Mouse (Mus musculus): ENCODE measurements around the gene Eral1.

The Eral1 gene

DNA sequence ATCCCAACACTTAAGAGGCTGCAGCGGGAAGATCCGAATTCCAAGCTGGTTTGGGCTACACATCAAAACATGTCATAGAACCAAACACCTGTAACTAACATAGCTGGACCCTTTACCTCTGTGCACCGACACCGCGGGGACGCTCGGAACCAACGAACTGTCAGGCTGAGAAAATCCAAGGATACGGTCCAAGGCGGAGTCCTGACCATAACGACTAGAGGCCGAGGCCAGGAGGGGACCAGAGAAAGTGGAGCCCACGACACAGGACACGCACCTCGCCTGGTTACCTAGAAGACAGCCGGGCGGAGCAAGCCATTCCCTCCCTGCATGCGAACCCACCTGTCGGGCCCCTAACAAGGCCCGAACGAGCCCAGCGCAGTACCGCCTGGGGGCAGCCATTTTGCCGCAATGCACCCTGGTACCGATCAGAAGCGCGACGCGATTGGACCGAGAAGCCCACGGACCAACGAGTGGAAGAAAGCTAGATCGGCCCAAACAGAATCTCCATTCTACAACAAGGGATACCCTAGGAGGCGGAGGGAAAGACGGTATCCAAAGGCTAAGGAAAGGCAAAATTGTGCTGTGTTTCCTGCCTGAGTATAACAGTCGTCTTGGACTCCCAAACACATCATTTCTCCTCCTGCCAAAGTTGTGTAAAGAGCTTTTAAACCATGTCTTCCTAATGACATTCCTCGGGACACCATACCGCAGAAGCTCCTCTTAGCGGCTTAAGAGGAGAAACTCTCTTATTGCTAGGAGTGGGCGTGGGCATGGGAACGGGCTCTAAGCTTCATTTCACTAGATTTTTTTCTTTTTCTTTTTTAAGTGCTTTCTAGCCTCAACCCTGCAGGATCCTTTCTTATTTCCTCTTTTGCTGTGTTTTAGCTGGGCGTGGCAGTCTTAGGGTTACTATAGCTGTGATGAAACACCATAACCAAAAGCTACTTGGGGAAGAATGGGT lies at the start of gene Eral1:
TSS of gene Eral1 (minus strand) at position 423 of the 961 bp plus-strand sequence.
- peak; percentile 68 for DNase-seq (ENCODE audit: low spot score)

DNA sequence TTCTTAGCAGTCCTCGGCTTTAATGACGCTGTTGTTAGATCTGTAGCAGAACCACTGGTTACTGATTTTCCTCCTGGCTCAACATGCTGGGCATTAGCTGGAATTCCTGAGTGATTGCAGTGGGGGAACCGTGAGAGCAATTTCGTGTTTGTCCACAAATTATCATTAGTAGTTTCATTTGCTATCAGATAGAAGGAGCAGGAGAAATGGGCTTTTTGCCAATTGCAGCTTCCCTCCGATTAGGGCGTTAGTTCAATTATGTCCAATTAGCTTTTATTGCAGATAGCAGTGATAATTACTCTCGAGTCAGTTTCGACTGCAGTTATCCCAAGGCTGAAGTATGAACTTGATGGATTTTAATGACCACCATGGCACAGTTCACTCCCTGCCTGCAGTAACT lies 49.3 kb upstream of the Eral1 start:
- no peak for DNase-seq (ENCODE audit: low spot score)

DNA sequence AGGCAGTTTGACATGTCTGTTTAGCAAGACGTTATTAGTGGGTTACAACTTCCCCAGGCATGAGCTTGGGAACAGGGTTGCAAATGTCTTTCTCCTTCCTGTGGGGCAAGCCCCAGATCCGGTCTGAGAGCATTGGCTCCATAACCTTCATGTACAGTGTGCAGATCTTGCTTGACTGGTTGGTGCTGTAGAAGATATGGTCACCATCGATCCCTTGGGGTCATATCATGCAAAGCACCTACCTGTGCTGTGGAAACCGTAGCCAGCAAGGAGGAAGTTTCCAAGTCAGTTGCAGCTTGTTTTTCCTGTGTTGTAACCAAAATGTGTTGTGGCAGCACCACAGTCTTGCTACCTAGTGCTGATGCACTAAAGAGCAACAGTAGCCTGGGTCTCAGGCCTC lies 46.6 kb upstream of the Eral1 start:
- DNase-seq (ENCODE audit: low spot score), result no peak

DNA sequence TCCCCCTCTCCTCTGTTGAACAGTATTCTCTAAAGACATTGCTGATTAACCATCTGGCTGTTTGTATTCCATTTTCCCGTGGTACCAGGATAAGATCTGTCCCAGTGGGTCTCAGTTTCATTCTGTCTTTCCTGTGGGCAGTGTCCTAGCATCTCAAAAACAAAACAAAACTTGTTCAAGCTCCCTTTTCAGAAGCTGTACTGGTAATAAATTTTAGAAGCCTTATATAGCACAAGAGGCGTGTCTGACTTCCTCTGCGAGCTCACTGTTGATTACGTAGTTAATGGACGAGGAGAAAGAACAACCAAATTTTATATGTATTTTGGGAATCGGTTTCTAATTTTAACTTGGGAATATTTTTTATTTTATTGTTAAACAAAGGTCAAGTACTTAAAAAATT lies 45.5 kb upstream of the Eral1 start:
- no peak for DNase-seq (ENCODE audit: low spot score)

DNA sequence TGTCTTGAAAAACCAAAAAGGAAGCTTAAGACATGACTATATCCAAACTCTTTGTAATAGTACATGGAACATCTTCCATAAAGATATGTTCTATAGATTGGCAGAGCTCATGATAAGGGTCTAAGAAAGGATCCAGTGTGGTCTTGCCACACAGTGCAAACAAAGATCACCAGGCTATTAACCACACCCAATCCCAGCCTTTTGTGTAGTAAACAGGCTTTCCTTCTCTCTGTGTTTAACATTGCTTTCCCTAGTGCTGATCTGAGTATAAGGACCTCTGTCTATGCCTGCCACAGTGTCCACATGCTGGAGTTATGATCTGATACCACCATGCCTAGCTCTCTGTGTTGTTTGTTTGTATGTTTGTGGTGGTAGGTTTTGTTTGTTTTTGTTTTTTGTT lies 43.6 kb upstream of the Eral1 start:
- no peak for DNase-seq (ENCODE audit: low spot score)

DNA sequence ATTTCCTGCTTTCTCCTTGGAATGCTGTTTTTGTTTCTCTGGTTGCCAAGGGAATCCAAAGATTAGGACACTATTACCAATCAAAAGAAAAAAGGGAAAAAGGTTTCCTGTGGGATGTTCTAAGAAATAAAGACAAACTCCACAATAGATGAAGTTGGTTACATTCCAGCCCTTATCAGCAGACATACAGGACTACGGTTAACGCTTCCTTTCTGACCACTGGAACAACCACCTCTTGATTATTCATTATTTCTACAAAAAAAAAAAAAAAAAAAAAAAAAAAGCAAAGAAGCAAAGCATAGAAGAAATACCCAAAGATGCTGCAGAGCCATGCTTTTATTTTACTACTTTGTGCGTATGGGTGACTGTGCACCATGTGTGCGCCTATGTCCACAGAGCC lies 42.6 kb upstream of the Eral1 start:
- DNase-seq (ENCODE audit: low spot score), result no peak

DNA sequence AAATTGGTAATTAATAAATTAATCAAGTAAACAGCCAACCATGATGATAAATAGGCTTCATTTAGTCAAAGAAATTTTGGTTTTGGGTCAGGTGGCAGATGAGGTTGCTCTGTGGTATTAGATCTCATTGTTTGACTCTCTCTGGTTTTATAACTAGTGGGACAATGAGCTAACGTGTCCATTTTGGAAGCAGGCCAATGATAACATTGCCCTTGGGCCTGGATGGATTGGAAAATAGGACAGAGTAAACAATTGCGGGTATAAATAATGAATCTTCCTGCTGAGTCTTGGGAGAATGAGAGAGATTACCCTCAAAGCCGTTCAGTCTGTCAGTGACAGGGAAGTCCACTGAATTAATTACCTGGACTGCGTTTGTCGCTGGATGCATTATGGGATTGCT lies 41.0 kb upstream of the Eral1 start:
- no peak for DNase-seq (ENCODE audit: low spot score)

DNA sequence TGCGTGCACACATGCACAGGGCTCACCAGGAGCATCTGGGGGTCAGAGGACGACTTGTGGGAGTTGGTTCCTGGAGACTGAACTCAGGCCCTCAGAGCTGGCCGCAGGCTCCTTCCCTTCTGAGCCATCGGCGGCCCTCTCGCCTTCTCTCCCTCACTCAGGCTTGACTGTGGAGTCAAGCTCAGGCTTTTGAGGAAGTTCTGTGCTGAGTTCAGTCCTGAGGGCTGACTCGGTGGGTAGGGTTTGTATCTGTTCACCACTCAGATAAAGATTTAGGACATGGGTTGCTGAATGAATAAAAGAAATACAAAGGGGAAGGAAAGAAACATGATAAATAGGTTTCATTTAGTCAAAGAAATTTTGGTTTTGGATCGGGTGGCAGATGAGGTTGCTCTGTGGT lies 39.7 kb upstream of the Eral1 start:
- no peak for DNase-seq (ENCODE audit: low spot score)

DNA sequence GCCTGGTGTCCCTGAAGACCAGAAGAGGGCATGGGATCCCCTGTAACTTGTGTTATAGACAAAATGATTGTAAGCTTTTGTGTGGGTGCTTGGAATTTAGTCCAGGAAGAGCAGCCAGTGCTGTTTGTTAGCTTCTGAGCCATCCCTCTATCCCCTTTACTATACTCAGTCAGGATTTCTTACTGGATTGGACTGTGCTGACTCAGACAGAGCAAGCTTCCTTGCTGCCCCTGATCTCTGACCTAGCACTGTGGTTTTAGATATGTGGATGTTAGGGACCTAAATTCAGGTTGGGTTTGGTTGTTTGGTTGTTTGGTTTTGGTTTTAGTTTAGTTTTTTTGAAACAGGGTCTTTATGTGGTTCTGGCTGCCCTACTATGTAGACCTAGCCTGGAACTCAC lies 38.3 kb upstream of the Eral1 start:
- DNase-seq (ENCODE audit: low spot score), result no peak

DNA sequence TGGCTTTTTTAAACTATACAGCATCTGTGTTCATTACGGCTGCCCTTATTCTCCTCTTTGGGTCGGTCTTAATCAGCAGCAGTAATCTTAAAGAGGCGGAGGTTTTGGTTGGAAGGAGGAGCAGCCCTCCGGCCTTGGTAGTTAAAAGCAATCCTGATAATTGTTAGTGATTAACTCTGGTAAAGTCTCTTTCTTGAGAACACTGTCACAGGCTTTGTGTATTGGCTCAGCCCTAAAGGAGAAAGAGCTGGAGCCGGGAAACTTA lies 35.9 kb upstream of the Eral1 start:
- DNase-seq (ENCODE audit: low spot score), result no peak

DNA sequence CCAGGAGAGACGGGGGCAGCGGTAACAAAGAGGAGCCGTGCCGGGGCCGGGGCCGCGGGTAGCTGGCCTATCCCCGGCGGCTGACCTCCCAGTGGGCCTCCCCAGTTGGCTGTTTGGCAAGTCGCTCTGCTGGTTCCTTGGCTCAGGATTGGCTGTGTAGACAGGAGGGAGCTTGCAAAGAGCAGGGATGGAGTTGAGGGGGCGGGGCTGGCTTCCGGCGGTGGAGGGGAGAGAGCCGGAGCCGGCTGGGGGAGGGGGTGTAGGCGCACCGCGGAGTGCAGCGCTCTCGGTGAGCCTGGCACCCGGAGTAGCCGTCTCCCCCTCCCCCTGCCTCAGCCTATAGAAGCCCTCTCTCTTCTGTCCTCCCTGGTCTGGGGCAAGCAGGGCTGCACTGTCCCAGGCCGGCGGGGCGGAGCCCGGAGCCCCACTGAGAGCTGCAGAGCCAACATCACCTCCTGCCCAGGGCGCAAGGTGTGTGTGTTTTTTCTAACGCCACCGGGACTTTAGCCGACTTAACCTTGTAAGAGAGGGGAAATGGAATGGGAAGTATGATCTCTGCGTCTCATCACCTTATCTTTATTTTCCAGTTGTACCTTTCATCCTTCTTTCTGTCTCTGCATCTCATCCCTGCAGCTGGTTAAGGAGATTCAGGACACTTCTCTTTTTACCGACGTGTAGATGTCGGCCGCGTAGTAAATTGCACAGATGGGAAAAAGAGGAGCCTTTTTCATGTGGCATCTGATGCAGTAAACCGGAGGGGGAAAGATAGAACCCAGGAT lies 35.4 kb upstream of the Eral1 start:
- peak; percentile 92 for DNase-seq (ENCODE audit: low spot score)

DNA sequence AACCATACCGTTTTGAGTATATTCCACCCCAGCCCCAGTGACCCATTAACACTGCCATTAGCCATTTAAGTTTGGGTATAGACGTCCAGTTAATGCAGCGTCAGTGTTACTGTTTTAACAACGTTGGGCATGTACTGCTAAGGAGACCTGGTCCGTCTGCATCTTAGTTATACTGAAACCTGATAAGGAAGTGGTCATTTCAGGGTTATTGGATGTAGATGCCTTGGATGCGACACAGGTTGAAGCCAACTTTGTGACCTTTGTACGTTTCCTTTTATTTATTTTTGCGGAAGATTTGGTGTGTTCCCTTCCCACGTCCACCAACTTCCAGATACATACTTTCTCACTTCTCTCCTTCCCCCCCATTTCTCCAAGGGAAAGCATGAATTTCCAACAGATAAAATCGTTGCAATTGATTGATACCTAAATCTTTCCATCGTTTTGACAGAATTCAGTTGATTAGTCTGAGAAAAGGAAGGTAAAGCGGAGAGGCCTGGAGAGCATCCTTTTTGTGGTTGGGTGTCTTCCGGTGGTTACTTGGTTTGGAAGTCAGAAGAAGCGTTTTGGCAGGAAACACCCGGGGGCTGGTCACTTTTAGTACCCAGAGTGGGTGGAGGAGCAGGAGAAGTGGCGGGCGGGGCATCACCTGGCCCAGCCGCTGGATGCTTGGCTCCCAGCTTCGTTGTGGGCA lies 34.6 kb upstream of the Eral1 start:
- DNase-seq (ENCODE audit: low spot score), result no peak

DNA sequence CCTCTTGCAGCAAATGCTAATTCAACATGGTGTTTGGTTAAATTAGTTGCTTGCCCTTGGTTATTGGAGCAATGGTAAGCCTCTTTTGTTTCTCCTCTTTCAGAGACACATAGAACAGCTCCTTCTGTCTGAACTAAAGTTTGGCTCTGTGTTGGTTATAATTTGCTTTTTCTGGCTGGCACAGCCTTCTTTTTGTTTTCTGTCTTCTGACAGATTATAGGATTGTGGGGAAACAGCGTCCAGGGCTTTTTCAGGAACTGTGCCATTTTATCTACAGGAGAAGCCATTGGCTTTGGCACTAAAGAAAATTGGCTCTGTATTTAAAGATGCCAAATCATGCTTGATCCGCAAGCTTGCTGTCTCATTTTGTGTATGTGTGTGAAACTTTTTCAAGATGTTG lies 33.4 kb upstream of the Eral1 start:
- no peak for DNase-seq (ENCODE audit: low spot score)

DNA sequence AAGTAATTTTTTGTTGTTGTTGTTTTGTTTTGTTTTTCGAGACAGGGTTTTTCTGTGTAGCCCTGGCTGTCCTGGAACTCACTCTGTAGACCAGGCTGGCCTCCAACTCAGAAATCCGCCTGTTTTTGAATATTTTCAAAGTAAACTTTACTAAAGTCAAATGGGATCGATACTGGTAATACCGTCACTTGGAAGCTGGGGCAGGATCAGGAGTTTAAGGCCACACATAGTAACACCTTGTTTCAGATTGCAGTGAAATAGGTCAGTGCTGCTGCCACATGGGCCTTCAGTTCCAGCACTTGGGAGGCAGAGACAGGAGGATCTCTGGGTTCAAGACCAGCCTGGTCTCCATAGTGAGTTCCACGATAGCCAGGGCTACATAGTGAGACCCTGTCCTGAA lies 24.3 kb upstream of the Eral1 start:
- DNase-seq (ENCODE audit: low spot score), result no peak

DNA sequence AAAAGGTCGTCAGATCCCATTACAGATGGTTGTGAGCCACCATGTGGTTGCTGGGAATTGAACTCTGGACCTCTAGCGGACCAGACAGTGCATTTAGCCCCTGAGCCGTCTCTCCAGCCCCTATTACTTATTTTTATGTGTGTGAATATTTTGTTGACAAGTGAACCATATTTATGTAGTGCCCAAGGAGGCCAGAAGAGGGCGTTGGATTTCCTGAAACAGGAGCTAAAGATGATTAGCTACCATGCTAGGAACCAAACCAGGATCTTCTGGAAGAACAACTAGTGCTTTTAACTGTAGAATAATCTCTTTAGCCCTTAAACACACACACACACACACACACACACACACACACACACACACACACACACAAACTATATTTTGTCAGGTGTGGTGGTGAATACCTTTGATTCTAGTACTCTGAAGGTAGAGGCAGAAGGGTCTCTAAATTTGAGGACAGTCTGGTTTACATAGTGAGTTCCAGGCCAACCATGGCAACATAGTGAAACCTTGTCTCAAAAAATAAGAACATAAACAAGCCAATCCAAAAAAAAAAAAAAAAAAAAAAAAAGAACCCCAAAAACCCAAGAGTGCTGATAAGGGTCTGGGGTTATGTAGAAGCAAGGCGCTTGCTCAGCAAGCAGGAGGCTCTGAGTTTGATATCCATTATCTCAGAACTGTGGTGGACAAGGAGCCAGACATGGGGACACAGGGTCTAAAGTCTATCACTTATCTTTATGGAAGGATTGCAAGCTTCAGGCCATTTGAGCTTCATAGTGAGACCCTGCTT lies 23.0 kb upstream of the Eral1 start:
- no peak for DNase-seq (ENCODE audit: low spot score)

DNA sequence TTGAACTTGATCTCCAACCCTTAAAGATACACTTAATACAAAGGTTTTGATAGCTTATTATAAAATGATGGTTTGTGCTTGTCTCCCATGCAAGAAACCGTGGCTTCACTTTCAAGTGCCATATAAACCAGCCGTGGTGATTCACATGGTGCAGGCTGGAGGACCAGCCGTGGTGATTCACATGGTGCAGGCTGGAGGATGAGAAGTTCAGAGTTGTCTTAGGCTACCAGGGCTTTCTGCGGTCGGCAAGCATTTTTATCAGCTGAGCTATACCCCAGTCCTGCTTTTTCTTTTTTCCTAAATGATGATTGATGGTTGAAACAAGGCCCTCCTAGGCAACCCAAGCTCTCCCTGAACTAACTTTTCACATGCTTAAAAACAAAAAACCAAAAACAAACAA lies 22.0 kb upstream of the Eral1 start:
- no peak for DNase-seq (ENCODE audit: low spot score)

DNA sequence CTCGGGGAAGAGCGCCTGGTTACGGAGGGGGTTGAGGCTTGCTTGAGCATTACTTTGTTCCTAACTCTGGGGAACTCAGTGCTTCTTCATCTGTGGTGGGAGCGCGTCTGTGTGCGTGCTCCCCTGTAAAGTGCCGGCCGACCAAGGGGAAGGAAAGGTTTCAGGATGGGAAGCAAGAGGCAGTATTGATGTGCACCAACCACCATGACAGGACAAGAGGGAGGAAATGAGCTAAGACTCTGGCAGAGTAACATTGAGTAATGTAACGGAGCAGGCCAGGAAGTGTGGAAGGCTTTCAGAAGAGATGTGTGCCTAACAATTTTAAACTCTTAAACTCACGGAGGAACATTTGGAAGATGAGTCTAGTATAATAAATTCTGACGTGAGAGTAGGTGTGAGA lies 20.6 kb upstream of the Eral1 start:
- DNase-seq (ENCODE audit: low spot score), result no peak

DNA sequence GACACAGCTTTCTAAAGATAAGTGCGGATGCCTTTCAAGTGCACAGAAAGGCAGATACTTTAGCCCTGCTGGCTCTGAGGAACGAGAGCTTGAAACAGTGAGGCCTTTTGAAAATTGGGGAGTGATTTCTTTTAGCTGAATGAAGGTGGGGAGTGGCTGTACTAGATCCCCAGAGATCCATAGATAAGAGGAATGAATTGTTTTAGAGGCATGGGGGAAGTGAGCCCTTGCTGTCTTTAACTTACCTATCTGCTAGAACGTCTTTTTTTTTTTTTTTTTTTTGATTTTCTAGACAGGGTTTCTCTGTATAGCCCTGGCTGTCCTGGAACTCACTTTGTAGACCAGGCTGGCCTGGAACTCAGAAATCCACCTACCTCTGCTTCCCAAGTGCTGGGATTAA lies 16.9 kb upstream of the Eral1 start:
- no peak for DNase-seq (ENCODE audit: low spot score)

DNA sequence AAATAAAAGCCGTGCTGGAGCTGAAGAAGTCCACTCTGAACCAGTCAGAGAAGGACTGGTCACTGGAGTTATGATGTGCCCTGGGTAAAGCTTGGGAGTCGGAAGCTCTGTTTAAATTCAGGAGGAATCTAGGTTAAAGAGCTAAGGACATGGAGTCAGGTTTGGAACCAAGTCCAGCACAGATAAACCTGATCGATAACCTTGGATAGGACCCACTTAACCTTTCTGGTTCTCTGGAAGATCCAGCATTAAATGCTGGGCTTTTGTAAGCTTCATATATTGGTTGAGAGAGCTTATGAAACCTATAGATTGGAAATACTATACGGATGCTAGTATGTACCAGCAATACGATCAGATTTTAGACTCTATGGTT lies 14.9 kb upstream of the Eral1 start:
- no peak for DNase-seq (ENCODE audit: low spot score)

DNA sequence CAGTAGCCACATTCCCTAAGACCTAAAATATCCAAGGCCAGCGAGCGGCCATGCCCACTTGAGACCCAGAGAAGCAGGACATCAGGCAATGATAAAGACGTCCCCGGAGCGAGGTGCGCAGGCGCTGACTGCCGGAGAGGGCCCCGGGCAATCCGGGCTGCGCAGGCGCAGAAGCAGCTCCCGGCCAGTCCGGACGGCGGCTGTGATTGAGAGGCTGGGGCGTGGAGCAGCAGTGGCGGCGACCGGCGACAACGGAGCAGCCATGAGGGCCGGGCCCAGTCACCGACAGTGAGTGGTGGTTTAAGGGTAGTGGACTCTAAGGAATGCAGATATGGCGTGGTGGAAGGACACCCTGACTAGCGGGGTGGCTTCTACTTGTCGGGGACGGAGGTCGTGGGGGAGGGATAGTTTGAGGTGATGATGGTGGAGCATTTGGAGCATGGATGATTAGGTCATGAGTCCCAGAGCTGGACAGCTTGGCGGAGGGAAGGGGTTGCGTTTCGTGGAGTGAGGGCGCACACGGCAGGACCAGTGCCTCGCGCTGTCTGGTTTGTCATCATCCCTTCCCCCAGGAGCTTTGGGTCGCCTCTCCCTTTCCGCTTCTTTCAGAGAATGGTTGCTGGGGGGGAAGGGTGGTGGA lies 14.4 kb upstream of the Eral1 start, which contains the start of gene Fam222b:
TSS of gene Fam222b (plus strand) at position 157 of the 640 bp plus-strand sequence.
- DNase-seq (ENCODE audit: low spot score), result peak; percentile 83

DNA sequence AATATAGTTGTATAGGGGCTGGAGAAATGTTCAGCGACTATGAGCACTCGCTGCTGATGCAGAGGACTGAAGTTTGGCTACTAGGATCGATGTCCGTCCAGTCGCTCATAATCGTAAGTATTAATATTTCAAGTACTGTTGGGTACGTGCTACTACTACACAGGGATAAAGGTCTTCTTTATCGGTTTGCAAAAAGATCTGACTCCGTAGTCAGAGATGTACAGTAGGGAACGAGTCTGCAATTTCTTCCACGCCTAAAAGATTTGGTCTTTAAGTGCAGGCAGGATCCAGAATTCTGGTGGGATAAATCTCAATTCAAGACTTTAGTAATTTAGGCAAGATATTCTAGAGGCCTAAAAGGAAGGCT lies 13.9 kb upstream of the Eral1 start:
- DNase-seq (ENCODE audit: low spot score), result no peak
